Mouse (Mus musculus) stomach, embryonic 16.5 days (tissue): ENCODE results near the gene Ttc39a. TPM values are rescaled to one million over a fixed set of nuclear protein-coding genes. Genes with fewer than 3 reads are reported as not detected.

Experiments used
- ATAC-seq: fragments of 200-750 bp; cut with Nextera tagmentation; 2 replicates; pipeline ENCODE4 v1.8.0; 2017; ENCODE audit warnings: moderate number of reproducible peaks, moderate TSS enrichment; ENCODE audit not compliant: insufficient read depth, low FRiP score
- H3K27ac ChIP-seq: fragments of 300-500 bp; sonication (generic); 2 replicates; pipeline ENCODE4 v1.5.1; 2014; ENCODE audit warnings: low read length
- H3K27me3 ChIP-seq: fragments of 300-500 bp; sonication (generic); 2 replicates; pipeline ENCODE4 v1.6.1; 2014; ENCODE audit warnings: low read length, control low read depth, mixed read lengths; ENCODE audit not compliant: control insufficient read depth, insufficient read depth
- H3K36me3 ChIP-seq: fragments of 300-500 bp; sonication (generic); 2 replicates; pipeline ENCODE4 v1.6.1; 2014; ENCODE audit warnings: low read length; ENCODE audit not compliant: control insufficient read depth, insufficient read depth
- H3K4me1 ChIP-seq: fragments of 300-500 bp; sonication (generic); 2 replicates; pipeline ENCODE4 v1.6.1; 2014; ENCODE audit warnings: low read length, control low read depth, mixed read lengths; ENCODE audit not compliant: control insufficient read depth, insufficient read depth
- H3K4me2 ChIP-seq: fragments of 300-500 bp; sonication (generic); 2 replicates; pipeline ENCODE4 v1.6.1; 2014; ENCODE audit warnings: low read depth, low read length, mixed read lengths
- H3K4me3 ChIP-seq: fragments of 300-500 bp; sonication (generic); replicated peaks from 2 replicates; pipeline ENCODE4 v1.5.1; 2014; ENCODE audit warnings: mild to moderate bottlenecking, low read length
- H3K9ac ChIP-seq: fragments of 300-500 bp; sonication (generic); 2 replicates; pipeline ENCODE4 v1.6.1; 2014; ENCODE audit warnings: low read length
- H3K9me3 ChIP-seq: fragments of 300-500 bp; sonication (generic); replicated peaks from 2 replicates; pipeline ENCODE4 v1.6.1; 2016; ENCODE audit warnings: low read length, control low read depth; ENCODE audit not compliant: control insufficient read depth
- WGBS: fragments of 180-500 bp; shearing (Covaris S2); extraction: QIAGEN DNeasy Blood & Tissue Kit; methylation state at CpG from one replicate; pipeline ENCODE4 v1.1.7; 2014; 5-methylcytosine and 5-hydroxymethylcytosine counted together
- polyA plus RNA-seq: library from polyadenylated mRNA; unstranded; fragments of >200 nt; fragmentation: Nextera tagmentation; extraction: Ambion mirVana; gene quantifications from 2 replicates; pipeline ENCODE4 v1.2.1, GENCODE M21; 2015

Gene Ttc39a
- polyA plus RNA-seq, 1 experiment from 2014 or later, result 21.2 TPM

- Histone ChIP-seq H3K9me3 (no peaks in the 10 kb centered on the region), H3K36me3 (no peaks in the 10 kb centered on the region), H3K27ac (no peak overlapping the region), H3K4me2 (no peak overlapping the region), H3K4me1 (peaks cover 3% of the 10 kb centered on the region), H3K9ac (no peak overlapping the region), H3K4me3 (no peak overlapping the region), H3K27me3 (no peaks in the 10 kb centered on the region)
- ATAC-seq, result no peak
These were observed 57.5 kb downstream of the Ttc39a start for GRCm38 (mm10) chr4:109463892-109464291.

- ATAC-seq, result no peak
- H3K27me3 ChIP-seq, result no peaks in the 10 kb centered on the region
- H3K4me3 ChIP-seq, result no peak overlapping the region
- no peaks in the 10 kb centered on the region for H3K9me3 ChIP-seq
- no peak overlapping the region for H3K27ac ChIP-seq
- H3K36me3 ChIP-seq, result 0 out of 2 replicates have a peak, but pooled peaks cover 5% of the 10 kb centered on the region
- H3K4me2 ChIP-seq, result no peak overlapping the region
- peaks cover 10% of the 10 kb centered on the region; the same call in 1 of the 2 replicates for H3K4me1 ChIP-seq
- H3K9ac ChIP-seq, result no peak overlapping the region
These were observed 61.3 kb downstream of the Ttc39a start for GRCm38 (mm10) chr4:109467687-109468086.

- Histone ChIP-seq H3K36me3 (0 out of 2 replicates have a peak, but pooled peaks cover 5% of the 10 kb centered on the region), H3K9ac (no peak overlapping the region), H3K27ac (no peak overlapping the region), H3K4me1 (peaks cover 14% of the 10 kb centered on the region), H3K4me2 (no peak overlapping the region), H3K9me3 (no peaks in the 10 kb centered on the region), H3K4me3 (no peak overlapping the region), H3K27me3 (no peaks in the 10 kb centered on the region)
- ATAC-seq, result no peak
These were observed 65.2 kb downstream of the Ttc39a start for GRCm38 (mm10) chr4:109471606-109472005.

GRCm38 (mm10) chr4:109472566-109472965, 66.1 kb downstream of the Ttc39a start:
- H3K27me3 ChIP-seq, result no peaks in the 10 kb centered on the region
- H3K36me3 ChIP-seq, result 0 out of 2 replicates have a peak, but pooled peaks cover 5% of the 10 kb centered on the region
- H3K4me2 ChIP-seq, result no peak overlapping the region
- H3K9ac ChIP-seq, result no peak overlapping the region
- 88% methylated on average over 3 of the region's 3 CpGs for WGBS
- H3K27ac ChIP-seq, result no peak overlapping the region
- H3K4me1 ChIP-seq, result peaks cover 14% of the 10 kb centered on the region
- no peak for ATAC-seq
- no peak overlapping the region for H3K4me3 ChIP-seq
- H3K9me3 ChIP-seq, result no peaks in the 10 kb centered on the region

- Histone ChIP-seq H3K9ac (no peak overlapping the region), H3K4me1 (peaks cover 14% of the 10 kb centered on the region), H3K4me3 (peak overlapping the region; percentile 94), H3K9me3 (no peaks in the 10 kb centered on the region), H3K4me2 (peak overlapping the region; percentile 69), H3K36me3 (0 out of 2 replicates have a peak, but pooled peaks cover 5% of the 10 kb centered on the region), H3K27ac (no peak overlapping the region), H3K27me3 (no peaks in the 10 kb centered on the region)
- WGBS, result 33% methylated on average over 2 of the region's 2 CpGs
- ATAC-seq, result no peak
These were observed 68.7 kb downstream of the Ttc39a start for GRCm38 (mm10) chr4:109475078-109475477.

- peak overlapping the region; percentile 91 for H3K27ac ChIP-seq
- H3K27me3 ChIP-seq, result no peaks in the 10 kb centered on the region
- peaks cover 14% of the 10 kb centered on the region for H3K4me1 ChIP-seq
- ATAC-seq, result peak; percentile 68
- H3K9ac ChIP-seq, result peak overlapping the region; percentile 100
- WGBS, result under 1% methylated on average over 59 of the region's 68 CpGs
- H3K4me3 ChIP-seq, result peak overlapping the region; percentile 94
- H3K36me3 ChIP-seq, result 0 out of 2 replicates have a peak, but pooled peaks cover 5% of the 10 kb centered on the region
- peak overlapping the region; percentile 69 for H3K4me2 ChIP-seq
- no peaks in the 10 kb centered on the region for H3K9me3 ChIP-seq
These were observed 69.4 kb downstream of the Ttc39a start for GRCm38 (mm10) chr4:109475577-109476553.

- peak overlapping the region; percentile 94 for H3K4me3 ChIP-seq
These were observed 70.2 kb downstream of the Ttc39a start for GRCm38 (mm10) chr4:109476554-109477014.

GRCm38 (mm10) chr4:109477454-109477853, 71.0 kb downstream of the Ttc39a start:
- 90% methylated on average over 3 of the region's 3 CpGs for whole genome bisulfite sequencing
- H3K27ac ChIP-seq, result no peak overlapping the region

More at GRCm38 (mm10) chr4:109476554-109477014, 70.2 kb downstream of the Ttc39a start:
- 0 out of 2 replicates have a peak, but pooled peaks cover 5% of the 10 kb centered on the region for H3K36me3 ChIP-seq
- H3K27ac ChIP-seq, result peak overlapping the region; percentile 91
- H3K9me3 ChIP-seq, result no peaks in the 10 kb centered on the region
- peaks cover 13% of the 10 kb centered on the region for H3K4me1 ChIP-seq
- WGBS, result under 1% methylated on average over 37 of the region's 39 CpGs
- ATAC-seq, result peak; percentile 99
- peak overlapping the region; percentile 69 for H3K4me2 ChIP-seq
- no peaks in the 10 kb centered on the region for H3K27me3 ChIP-seq
- H3K9ac ChIP-seq, result peak overlapping the region; percentile 100

GRCm38 (mm10) chr4:109481424-109481823, 75.0 kb downstream of the Ttc39a start:
- Histone ChIP-seq H3K4me2 (no peak overlapping the region), H3K9ac (no peak overlapping the region), H3K36me3 (no peaks in the 10 kb centered on the region), H3K4me1 (no peaks in the 10 kb centered on the region), H3K27ac (no peak overlapping the region), H3K4me3 (no peak overlapping the region), H3K9me3 (no peaks in the 10 kb centered on the region), H3K27me3 (no peaks in the 10 kb centered on the region)
- WGBS, result 69% methylated on average over 2 of the region's 2 CpGs
- no peak for ATAC-seq

More at GRCm38 (mm10) chr4:109477454-109477853, 71.0 kb downstream of the Ttc39a start:
- Histone ChIP-seq H3K4me1 (peaks cover 7% of the 10 kb centered on the region; the same call in 1 of the 2 replicates), H3K27me3 (no peaks in the 10 kb centered on the region), H3K4me3 (no peak overlapping the region), H3K36me3 (0 out of 2 replicates have a peak, but pooled peaks cover 3% of the 10 kb centered on the region), H3K9ac (no peak overlapping the region), H3K9me3 (no peaks in the 10 kb centered on the region), H3K4me2 (no peak overlapping the region)
- no peak for ATAC-seq
